Mouse (Mus musculus): ENCODE results near the gene Gsn. TPM values are rescaled to one million over a fixed set of nuclear protein-coding genes. Genes with fewer than 3 reads are reported as not detected.

The Gsn gene
- total RNA-seq, 4 experiments from 2014 or later, result 584 to 827 (median 671) TPM

DNA sequence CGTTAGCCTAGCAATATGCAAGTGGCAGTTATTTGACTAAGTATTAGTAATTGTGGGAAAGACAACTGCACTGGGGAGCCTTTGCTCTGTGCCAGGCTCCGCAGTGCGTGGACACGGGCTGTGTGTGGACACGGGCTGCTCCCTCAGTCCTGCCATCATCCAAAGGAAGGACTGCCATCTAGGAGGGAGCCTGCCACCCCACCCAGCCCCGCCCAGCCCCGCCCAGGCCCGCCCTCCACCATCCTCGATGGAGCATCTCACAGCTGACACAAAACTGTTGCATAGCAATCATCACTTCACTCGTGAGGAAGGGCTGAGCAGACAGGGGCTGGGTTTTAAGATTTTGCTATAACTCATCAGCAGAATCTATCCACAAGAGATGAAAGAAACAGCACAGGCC lies 69.8 kb downstream of the Gsn start:
- DNase-seq (ENCODE audit: low spot score), result no peak

GRCm38 (mm10) chr2:35326931-35327330 lies 70.8 kb downstream of the Gsn start:
- no peak for DNase-seq (ENCODE audit: low spot score)

DNA sequence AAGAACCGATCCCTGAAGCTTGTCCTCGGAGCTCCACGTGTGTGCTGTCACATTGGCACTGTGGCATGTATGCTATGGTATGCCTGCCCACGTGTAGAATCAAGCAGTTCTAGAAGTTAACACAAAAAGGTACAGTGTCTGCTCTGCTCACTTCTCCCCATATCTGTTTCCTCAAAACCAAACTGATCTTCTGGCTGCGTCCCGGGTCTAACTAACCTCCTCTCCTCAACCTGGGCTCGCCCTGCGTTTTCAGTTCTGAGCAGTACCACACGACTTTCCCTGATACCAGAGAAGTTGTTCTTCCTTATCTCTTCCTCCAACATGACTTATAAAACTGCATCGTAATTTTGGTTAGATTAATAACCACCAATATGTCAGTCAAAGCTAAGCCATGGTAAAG lies 71.4 kb downstream of the Gsn start:
- DNase-seq (ENCODE audit: low spot score), result no peak

DNA sequence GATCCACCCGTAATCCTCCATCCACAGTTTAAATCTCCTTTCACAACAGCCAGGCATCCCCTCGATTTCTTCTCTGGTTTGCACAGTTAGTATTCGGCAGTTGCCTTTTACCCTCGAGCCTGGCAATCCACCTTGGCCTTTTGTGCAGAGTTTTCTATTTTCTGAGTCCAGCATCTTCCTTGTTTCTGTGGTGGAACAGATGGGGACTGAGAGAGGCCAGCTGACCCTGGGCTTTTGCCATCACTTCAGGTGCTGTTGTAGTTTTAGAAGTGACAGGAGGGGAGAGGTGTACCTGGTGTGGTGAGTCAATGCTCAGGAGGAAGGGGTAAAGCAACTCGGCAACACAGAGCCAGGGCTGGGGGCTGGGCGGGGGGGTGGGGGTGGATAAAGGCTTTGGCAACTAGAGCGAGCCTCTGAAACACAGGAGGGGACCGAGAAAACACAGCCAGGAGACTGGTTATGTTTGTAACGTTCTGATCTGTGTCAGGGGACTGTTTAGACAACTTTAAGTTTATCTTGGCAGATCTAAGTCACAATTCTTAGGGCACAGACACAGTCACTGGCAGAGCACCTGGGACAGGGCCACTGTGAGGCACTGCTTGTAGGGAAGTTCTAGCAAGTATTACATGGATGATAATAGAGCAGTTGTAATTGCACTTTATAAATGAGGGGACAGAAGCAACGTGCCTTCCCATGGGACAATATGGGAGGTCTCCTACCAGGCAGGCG lies 72.0 kb downstream of the Gsn start:
- DNase-seq (ENCODE audit: low spot score), result no peak

GRCm38 (mm10) chr2:35329061-35329460 lies 72.9 kb downstream of the Gsn start:
- DNase-seq (ENCODE audit: low spot score), result no peak

DNA sequence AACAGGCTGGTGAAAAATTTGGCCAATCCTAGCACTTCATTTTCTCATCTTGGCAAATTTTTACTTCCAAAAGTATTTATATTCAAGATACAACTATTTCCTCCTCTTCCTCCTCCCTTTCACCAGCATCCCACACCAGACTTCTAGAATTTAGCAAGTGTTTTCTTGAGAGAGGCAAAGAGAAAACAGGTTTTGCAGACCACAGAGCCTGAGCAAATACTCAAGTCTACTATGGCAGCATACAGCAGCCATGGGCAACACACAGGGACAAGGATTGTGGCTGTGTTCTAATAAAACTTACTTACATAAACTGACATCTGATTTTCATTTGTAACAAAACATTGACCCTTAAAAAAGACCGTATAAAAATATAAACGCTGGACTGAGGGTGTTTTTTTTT lies 75.0 kb downstream of the Gsn start:
- DNase-seq (ENCODE audit: low spot score), result no peak

GRCm38 (mm10) chr2:35333670-35334069 lies 77.5 kb downstream of the Gsn start:
- DNase-seq (ENCODE audit: low spot score), result no peak

- no peak for DNase-seq (ENCODE audit: low spot score)
Measured at GRCm38 (mm10) chr2:35335620-35336019, 79.4 kb downstream of the Gsn start.

DNA sequence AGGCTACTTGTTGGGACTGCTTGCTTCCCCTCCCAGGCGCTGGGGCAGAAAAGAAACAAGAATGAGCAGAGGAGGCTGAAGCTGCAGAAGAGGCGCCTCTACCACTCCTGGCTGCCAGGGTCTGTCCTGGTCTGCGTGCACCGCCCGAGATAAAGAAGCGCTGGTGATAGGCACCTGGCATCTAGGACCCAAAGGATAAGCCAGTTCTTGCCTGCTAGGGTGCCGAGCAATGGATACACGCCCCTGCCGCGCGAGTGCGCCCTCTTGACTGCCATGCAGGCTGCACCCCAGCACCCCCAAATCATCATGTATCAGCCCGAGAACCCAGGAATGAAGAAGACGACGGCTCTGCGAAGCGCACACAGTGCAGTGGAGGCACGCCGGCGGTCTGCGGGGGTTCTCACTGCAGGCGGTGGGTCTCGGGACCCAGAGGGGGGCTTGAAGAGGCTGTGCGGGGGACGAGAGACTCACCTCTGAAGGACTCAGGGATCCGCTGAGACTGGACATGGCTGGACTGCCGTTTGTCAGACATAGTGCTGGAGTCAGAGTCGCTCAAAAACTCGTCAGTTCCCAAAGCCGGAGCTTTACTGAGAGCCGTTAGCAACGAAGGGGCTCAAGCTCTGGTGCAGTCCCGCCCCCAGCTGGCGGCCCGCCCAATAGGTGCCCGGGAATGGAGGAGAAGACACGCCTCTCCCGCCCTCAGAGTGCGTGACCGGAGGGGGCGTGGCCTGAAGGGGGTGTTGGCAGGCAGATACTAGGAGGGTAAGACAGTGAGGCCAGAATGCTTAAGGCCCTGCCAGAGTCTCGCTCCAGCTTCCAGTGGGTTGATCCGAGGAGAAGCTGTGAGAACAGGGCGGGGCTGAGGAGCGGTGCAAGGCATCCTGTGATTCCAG lies 80.5 kb downstream of the Gsn start, which contains the start of gene Stom:
Gene Stom (minus strand): TSS at position 589 of the 893 bp plus-strand sequence.
- DNase-seq (ENCODE audit: low spot score), result peak; percentile 99

GRCm38 (mm10) chr2:35337419-35337818 lies 81.2 kb downstream of the Gsn start:
- peak; percentile 49 for DNase-seq (ENCODE audit: low spot score)

- DNase-seq (ENCODE audit: low spot score), result no peak
Measured at GRCm38 (mm10) chr2:35338036-35338435, 81.9 kb downstream of the Gsn start.

DNA sequence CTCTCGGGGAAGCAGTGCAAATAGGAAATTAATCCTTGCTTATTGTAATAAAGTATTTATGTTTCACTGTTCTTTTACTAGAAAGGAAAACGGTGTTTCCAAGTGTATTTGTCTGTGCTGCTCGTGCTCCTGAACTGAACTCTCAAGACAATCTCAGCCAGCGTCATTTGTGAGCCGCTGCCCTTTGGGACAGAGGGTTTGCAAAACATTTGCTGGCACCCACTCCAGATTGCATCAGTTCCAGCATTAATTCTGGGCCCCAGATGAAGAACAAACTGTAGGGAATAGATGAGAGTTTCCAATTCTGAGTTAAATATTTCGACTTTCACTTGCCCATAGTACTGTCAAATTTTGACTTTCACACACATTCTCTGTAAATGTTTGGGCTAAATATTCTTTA lies 82.5 kb downstream of the Gsn start:
- peak; percentile 57 for DNase-seq (ENCODE audit: low spot score)

GRCm38 (mm10) chr2:35342605-35343004 lies 86.4 kb downstream of the Gsn start:
- DNase-seq (ENCODE audit: low spot score), result no peak

DNA sequence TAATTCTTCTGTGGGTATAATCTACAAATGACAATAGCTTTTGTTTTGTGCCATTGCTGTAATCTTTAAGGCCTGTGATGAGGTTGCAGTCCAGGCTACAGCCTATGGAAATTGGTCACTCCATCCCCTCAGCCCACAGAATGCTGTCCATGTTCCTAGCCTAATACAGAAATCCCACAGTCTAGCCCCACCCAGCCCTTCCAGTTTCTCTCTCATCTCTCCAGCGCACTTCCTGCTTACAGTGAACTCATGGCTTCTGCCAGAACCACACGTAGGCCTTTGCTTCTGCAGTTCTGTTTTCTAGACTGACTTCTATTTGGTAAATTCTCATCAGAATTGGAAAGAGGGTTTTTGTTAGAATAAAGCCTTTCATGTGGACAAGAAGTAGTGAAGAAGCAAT lies 89.8 kb downstream of the Gsn start:
- no peak for DNase-seq (ENCODE audit: low spot score)

- DNase-seq (ENCODE audit: low spot score), result peak; percentile 40
Measured at GRCm38 (mm10) chr2:35349184-35349583, 93.0 kb downstream of the Gsn start.

Other genes starting within 250 kb of the Gsn start
- not detected for gene Hc, start 194.9 kb upstream of the Gsn start, total RNA-seq (2022)
- under 1 TPM in 1 of 4 experiments, not detected in 3; 0.25 TPM for gene AI182371, start 154.8 kb upstream of the Gsn start, total RNA-seq (2022)
- gene Cntrl, start 146.9 kb upstream of the Gsn start, total RNA-seq (2022), result 1 to 10 TPM; 5.9 to 8.2 (median 6.2) TPM
- gene Rab14, start 55.3 kb upstream of the Gsn start, total RNA-seq (2022), result 100 to 1,000 TPM; 120 to 139 (median 132) TPM
- 100 to 1,000 TPM in 2 of 4 experiments, 10 to 100 TPM in 2; 83.8 to 137 (median 102) TPM for gene Stom, start 80.6 kb downstream of the Gsn start, total RNA-seq (2022)
- not detected for gene 4930568D16Rik, start 111.3 kb downstream of the Gsn start, total RNA-seq (2022)
- not detected for gene 4930402F06Rik, start 140.8 kb downstream of the Gsn start, total RNA-seq (2022)
- gene Ggta1, start 206.9 kb downstream of the Gsn start, total RNA-seq (2022), result 10 to 100 TPM in 3 of 4 experiments, 1 to 10 TPM in 1; 9.9 to 18.2 (median 14.5) TPM

All from heart, adult 8-10 months (tissue).